Comparison of ENCODE assay signal across 7 mouse cellular contexts in genomic region chrX:77796916-77797315, GRCm38 (mm10). TPM values are rescaled to one million over a fixed set of nuclear protein-coding genes. Genes with fewer than 3 reads are reported as not detected.
DNase-seq lines count a peak whose midpoint lies in the region; ATAC-seq and TF ChIP-seq lines count a peak whose summit lies in the region.

No protein-coding gene starts in this region.

- WGBS in limb, embryonic 12.5 days, result 80% methylated on average over 1 of the region's 1 CpGs
- WGBS in limb, embryonic 10.5 days, result 59% methylated on average over 1 of the region's 1 CpGs
- 60% methylated on average over 1 of the region's 1 CpGs for WGBS in hindbrain, embryonic 16.5 days

- H3K36me3 ChIP-seq in limb, embryonic 12.5 days, result no peaks in the 10 kb centered on the region
- H3K36me3 ChIP-seq in limb, embryonic 10.5 days, result no peaks in the 10 kb centered on the region
- H3K36me3 ChIP-seq in hindbrain, embryonic 16.5 days (ENCODE audit: control insufficient read depth, insufficient read depth, low read length), result no peaks in the 10 kb centered on the region
- no peaks in the 10 kb centered on the region for H3K36me3 ChIP-seq in myocyte (ENCODE audit: control insufficient read depth, insufficient read depth)

- no peak overlapping the region for H3ac ChIP-seq in myocyte (ENCODE audit: control insufficient read depth, insufficient read length)

- no peak for DNase-seq in limb, embryonic 10.5 days (ENCODE audit: low spot score)
- DNase-seq in R1 (ENCODE audit: low read depth, low spot score), result peak; percentile 29
- no peak for DNase-seq in embryo, embryonic 10.5 days (ENCODE audit: low spot score)
- DNase-seq in cerebellum, adult 11-12 months, result no peak

- ATAC-seq in limb, embryonic 12.5 days (ENCODE audit: insufficient number of reproducible peaks, insufficient read depth, low FRiP score, low TSS enrichment, low read depth), result no peak
- ATAC-seq in hindbrain, embryonic 16.5 days, result no peak

- 0 out of 2 replicates have a peak, but pooled peaks cover 5% of the 10 kb centered on the region for H3K4me1 ChIP-seq in limb, embryonic 12.5 days (replicated peaks)
- H3K4me1 ChIP-seq in limb, embryonic 10.5 days, result 0 out of 2 replicates have a peak, but pooled peaks cover 6% of the 10 kb centered on the region
- no peaks in the 10 kb centered on the region; the same call in 1 of the 2 replicates for H3K4me1 ChIP-seq in hindbrain, embryonic 16.5 days (ENCODE audit: control insufficient read depth, insufficient read depth, low read depth, low read length)

- H3K9ac ChIP-seq in limb, embryonic 12.5 days (replicated peaks), result no peak overlapping the region
- no peak overlapping the region for H3K9ac ChIP-seq in hindbrain, embryonic 16.5 days (ENCODE audit: low read depth, low read length)

- H3K4me2 ChIP-seq in limb, embryonic 12.5 days, result peak overlapping the region; percentile 61; the same call in 1 of the 2 replicates
- H3K4me2 ChIP-seq in hindbrain, embryonic 16.5 days (ENCODE audit: low read length), result peak overlapping the region; percentile 72
- no peak overlapping the region for H3K4me2 ChIP-seq in myocyte (ENCODE audit: low read depth)

- peaks cover 36% of the 10 kb centered on the region for H3K79me2 ChIP-seq in myocyte (ENCODE audit: control insufficient read depth, insufficient read depth)

- no peaks in the 10 kb centered on the region for H3K27me3 ChIP-seq in limb, embryonic 12.5 days
- no peaks in the 10 kb centered on the region for H3K27me3 ChIP-seq in limb, embryonic 10.5 days (ENCODE audit: low read depth, poor library complexity, severe bottlenecking)
- H3K27me3 ChIP-seq in hindbrain, embryonic 16.5 days (replicated peaks; ENCODE audit: control insufficient read depth, insufficient read depth, low read length), result no peaks in the 10 kb centered on the region
- no peaks in the 10 kb centered on the region for H3K27me3 ChIP-seq in myocyte (ENCODE audit: control insufficient read depth, insufficient read depth, insufficient read length)

- no peak for TF ChIP-seq POLR2A in myocyte (IDR thresholded peaks at IDR 0.05; ENCODE audit: insufficient read length, low read depth)

- no peaks in the 10 kb centered on the region for H3K9me3 ChIP-seq in limb, embryonic 12.5 days
- H3K9me3 ChIP-seq in limb, embryonic 10.5 days (replicated peaks), result no peaks in the 10 kb centered on the region
- H3K9me3 ChIP-seq in hindbrain, embryonic 16.5 days (ENCODE audit: control insufficient read depth, low read length), result no peaks in the 10 kb centered on the region; the same call in 1 of the 2 replicates

- no peak overlapping the region for H3K4me3 ChIP-seq in limb, embryonic 12.5 days (replicated peaks)
- no peak overlapping the region for H3K4me3 ChIP-seq in limb, embryonic 10.5 days
- peak overlapping the region; percentile 65; the same call in 1 of the 2 replicates for H3K4me3 ChIP-seq in hindbrain, embryonic 16.5 days (ENCODE audit: low read length)
- peak overlapping the region; percentile 70 for H3K4me3 ChIP-seq in myocyte

- no peak overlapping the region for H3K27ac ChIP-seq in limb, embryonic 12.5 days
- no peak overlapping the region for H3K27ac ChIP-seq in limb, embryonic 10.5 days
- no peak overlapping the region; the same call in 1 of the 2 replicates for H3K27ac ChIP-seq in hindbrain, embryonic 16.5 days (ENCODE audit: low read depth, low read length)

TF ChIP-seq in myocyte, 11 proteins besides CTCF, POLR2A, EP300 and RAD21:
- TF ChIP-seq REST (IDR thresholded peaks at IDR 0.05; ENCODE audit: insufficient read depth, insufficient read length) (no peak), CEBPB (IDR thresholded peaks at IDR 0.05; ENCODE audit: insufficient read depth, poor library complexity, severe bottlenecking) (no peak), MYOD1 (IDR thresholded peaks at IDR 0.05; ENCODE audit: control insufficient read depth in 1 of 3, insufficient read length in 2 of 3, low read depth in 2 of 3) (no peak), USF1 (IDR thresholded peaks at IDR 0.05; ENCODE audit: low read depth) (no peak), POLR2AphosphoS2 (IDR thresholded peaks at IDR 0.05; ENCODE audit: insufficient read length, low read depth) (no peak), MYOG (IDR thresholded peaks at IDR 0.05; ENCODE audit: control insufficient read depth in 1 of 3, insufficient read depth in 1 of 3, insufficient read length in 2 of 3, low read depth in 2 of 3) (no peak), TCF3 (IDR thresholded peaks at IDR 0.05; ENCODE audit: insufficient read length, low read depth) (no peak), MAX (IDR thresholded peaks at IDR 0.05; ENCODE audit: low read depth) (no peak), E2F4 (IDR thresholded peaks at IDR 0.05; ENCODE audit: insufficient read depth) (no peak), SRF (IDR thresholded peaks at IDR 0.05; ENCODE audit: control insufficient read depth, insufficient read length, low read depth) (no peak), TCF12 (IDR thresholded peaks at IDR 0.05; ENCODE audit: insufficient read depth, poor library complexity, severe bottlenecking) (no peak)
TF ChIP-seq in myocyte: peak in this region for 0.

RNA-seq across cellular contexts. Expression of gene Prkx, which starts 0.8 kb away (rescaled TPM):
- polyA plus RNA-seq in limb, embryonic 12.5 days (2016; fragmentation: Nextera tagmentation; extraction: Ambion mirVana), result 13.1 and 14.4 TPM in 2 replicates
- polyA plus RNA-seq in limb, embryonic 10.5 days (2016; fragmentation: Nextera tagmentation; extraction: Ambion mirVana), result 10.3 and 13.2 TPM in 2 replicates
- polyA plus RNA-seq in hindbrain, embryonic 16.5 days (2015; fragmentation: Nextera tagmentation; extraction: Ambion mirVana), result 21.4 and 24.1 TPM in 2 replicates
- 11.6 TPM for polyA plus RNA-seq in myocyte (2012; fragmentation: generic; extraction: Trizol)

RNA-seq across cellular contexts. Expression of gene Pbsn, which starts 56.5 kb away (rescaled TPM):
- not detected in 2 replicates for polyA plus RNA-seq in limb, embryonic 12.5 days (2016; fragmentation: Nextera tagmentation; extraction: Ambion mirVana)
- polyA plus RNA-seq in limb, embryonic 10.5 days (2016; fragmentation: Nextera tagmentation; extraction: Ambion mirVana), result not detected in 2 replicates
- polyA plus RNA-seq in hindbrain, embryonic 16.5 days (2015; fragmentation: Nextera tagmentation; extraction: Ambion mirVana), result not detected in 2 replicates
- not detected for polyA plus RNA-seq in myocyte (2012; fragmentation: generic; extraction: Trizol)

Comparison
In these comparisons a context has a peak if more than half of its experiments do, and no peak if none do; other contexts are left out.
1. H3K4me3 ChIP-seq: peak in hindbrain, embryonic 16.5 days (single experiment) and myocyte (single experiment); none in limb, embryonic 12.5 days (single experiment) and limb, embryonic 10.5 days (single experiment).